Mouse (Mus musculus) ES-E14 (cell line): ENCODE results near the gene Spindoc.
"Not testable (repeated sequence)": the region's sequence is repeated elsewhere in the genome, so short reads cannot be mapped to it uniquely, and the experiment has no call there.

Source experiments
- CHD2 ChIP-seq: IDR thresholded peaks from 2 replicates; pipeline ENCODE4 v1.6.1; 2014; ENCODE audit warnings: mild to moderate bottlenecking, low read depth, low read length, inconsistent platforms
- ZC3H11A ChIP-seq: IDR thresholded peaks from 2 replicates; pipeline ENCODE4 v1.6.1; 2012; ENCODE audit warnings: low read depth, mild to moderate bottlenecking, inconsistent platforms, low read length, borderline replicate concordance

GRCm38 (mm10) chr19:7396867-7397826, 14.4 kb upstream of the Spindoc start:
- TF ChIP-seq ZC3H11A = 0 out of 2 replicates have a peak, but pooled peaks have one; percentile 36
- TF ChIP-seq CHD2 = not testable (repeated sequence)
